Mouse (Mus musculus) spleen, adult 2 months (tissue): ENCODE measurements around the gene Calm3.

ENCODE experiments used
- CTCF ChIP-seq: fragments of 200-500 bp; IDR thresholded peaks from 2 replicates; pipeline ENCODE4 v1.5.1; 2011; ENCODE audit warnings: mild to moderate bottlenecking, inconsistent platforms; ENCODE audit not compliant: insufficient read depth, insufficient read length, insufficient replicate concordance; ENCODE audit errors: extremely low read depth
- POLR2A ChIP-seq: fragments of 200-500 bp; IDR thresholded peaks from 2 replicates; pipeline ENCODE4 v1.6.1; 2011; ENCODE audit warnings: low read depth, low read length, inconsistent platforms

- no peak for TF ChIP-seq CTCF
- TF ChIP-seq POLR2A: no peak
Observed at GRCm38 (mm10) chr7:16971160-16971559, 47.2 kb upstream of the Calm3 start.
